45 mouse cellular contexts compared by ENCODE assay signal in genomic region chr7:135221475-135221874, GRCm38 (mm10). TPM values are rescaled to one million over a fixed set of nuclear protein-coding genes. Genes with fewer than 3 reads are reported as not detected.
"Had no signal": no experiment of that assay in that cellular context is flagged by ENCODE, and none has a peak within 500 bp of the region (broad histone marks: within the 10 kb centered on the region; RNA-seq: fewer than 3 reads in every experiment).

No protein-coding gene starts in this region.

- H3K27me3 ChIP-seq: limb, embryonic 12.5 days; limb, embryonic 13.5 days; limb, embryonic 15.5 days; liver, embryonic 12.5 days; liver, embryonic 13.5 days; liver, embryonic 15.5 days; lung, embryonic 15.5 days; midbrain, embryonic 12.5 days; midbrain, embryonic 13.5 days; midbrain, embryonic 15.5 days; neural tube, embryonic 12.5 days had no signal

- H3K27ac ChIP-seq: limb, embryonic 10.5 days; limb, embryonic 12.5 days; limb, embryonic 13.5 days; limb, embryonic 15.5 days; liver, embryonic 12.5 days; liver, embryonic 13.5 days; liver, embryonic 14.5 days; liver, embryonic 15.5 days; lung, embryonic 15.5 days; macrophage; midbrain, embryonic 10.5 days; midbrain, embryonic 12.5 days; midbrain, embryonic 13.5 days; midbrain, embryonic 15.5 days; neural tube, embryonic 12.5 days had no signal

- H3K9ac ChIP-seq: limb, embryonic 12.5 days; limb, embryonic 13.5 days; limb, embryonic 15.5 days; liver, embryonic 12.5 days; liver, embryonic 13.5 days; liver, embryonic 14.5 days; liver, embryonic 15.5 days; liver, postnatal 0 days; lung, embryonic 14.5 days; lung, embryonic 15.5 days; midbrain, embryonic 12.5 days; midbrain, embryonic 13.5 days; midbrain, embryonic 15.5 days; neural tube, embryonic 12.5 days had no signal

- H3K4me3 ChIP-seq: limb, embryonic 10.5 days; limb, embryonic 12.5 days; limb, embryonic 13.5 days; limb, embryonic 15.5 days; liver, embryonic 12.5 days; liver, embryonic 13.5 days; liver, embryonic 15.5 days; lung, embryonic 15.5 days; megakaryocyte, embryonic 14.5 days; midbrain, embryonic 10.5 days; midbrain, embryonic 12.5 days; midbrain, embryonic 13.5 days; midbrain, embryonic 15.5 days; myocyte; neural tube, embryonic 12.5 days had no signal

- H3K4me2 ChIP-seq: limb, embryonic 12.5 days; limb, embryonic 13.5 days; limb, embryonic 15.5 days; liver, embryonic 11.5 days; liver, embryonic 12.5 days; liver, embryonic 13.5 days; liver, embryonic 15.5 days; lung, embryonic 14.5 days; lung, embryonic 15.5 days; midbrain, embryonic 11.5 days; midbrain, embryonic 12.5 days; midbrain, embryonic 13.5 days; midbrain, embryonic 15.5 days; neural tube, embryonic 12.5 days had no signal

- ATAC-seq: liver, embryonic 12.5 days; liver, postnatal 0 days; lung, postnatal 0 days; midbrain, embryonic 13.5 days; midbrain, embryonic 15.5 days; midbrain, embryonic 16.5 days had no signal

- H3K9me3 ChIP-seq: limb, embryonic 10.5 days; limb, embryonic 12.5 days; limb, embryonic 13.5 days; limb, embryonic 15.5 days; liver, embryonic 12.5 days; liver, embryonic 13.5 days; liver, embryonic 15.5 days; lung, embryonic 15.5 days; midbrain, embryonic 10.5 days; midbrain, embryonic 12.5 days; midbrain, embryonic 13.5 days; midbrain, embryonic 15.5 days had no signal

- DNase-seq: left cerebral cortex, postnatal 4 days; liver; liver, embryonic 13.5 days; liver, postnatal 0 days; lung, adult 18-20 months; lung, adult 2 months; lung, embryonic 14.5 days; lung, postnatal 10 days; lung, postnatal 14 days; lung, postnatal 36 days; lung, postnatal 4 days; midbrain, embryonic 14.5 days had no signal

- H3K4me1 ChIP-seq: limb, embryonic 10.5 days; limb, embryonic 12.5 days; limb, embryonic 13.5 days; limb, embryonic 15.5 days; liver, embryonic 12.5 days; liver, embryonic 13.5 days; liver, embryonic 15.5 days; lung, embryonic 15.5 days; megakaryocyte, embryonic 14.5 days; midbrain, embryonic 10.5 days; midbrain, embryonic 12.5 days; midbrain, embryonic 13.5 days; midbrain, embryonic 15.5 days; neural tube, embryonic 12.5 days had no signal

- H3K36me3 ChIP-seq: limb, embryonic 10.5 days; limb, embryonic 12.5 days; limb, embryonic 13.5 days; limb, embryonic 15.5 days; liver, embryonic 12.5 days; liver, embryonic 13.5 days; liver, embryonic 15.5 days; lung, embryonic 15.5 days; midbrain, embryonic 10.5 days; midbrain, embryonic 12.5 days; midbrain, embryonic 13.5 days; midbrain, embryonic 15.5 days; neural tube, embryonic 12.5 days had no signal

RNA-seq across cellular contexts. Expression of gene Nps, which starts 37.0 kb away (rescaled TPM):
- total RNA-seq: left cerebral cortex, postnatal 14 days; left cerebral cortex, postnatal 25 days; left cerebral cortex, postnatal 36 days; left cerebral cortex, postnatal 4 days; liver, adult 2 months; megakaryocyte progenitor cell, adult 5-6 weeks; megakaryocyte, adult 5-6 weeks; megakaryocyte-erythroid progenitor cell, adult 5-6 weeks; midbrain, postnatal 0 days; monocyte, adult 5-6 weeks had no signal
- polyA plus RNA-seq: limb, embryonic 10.5 days; limb, embryonic 11.5 days; liver, adult 2 months; liver, embryonic 11.5 days; liver, embryonic 12.5 days; liver, embryonic 13.5 days; liver, embryonic 14.5 days; liver, embryonic 15.5 days; liver, embryonic 16.5 days; lung, adult 2 months; lung, embryonic 14.5 days; lung, embryonic 16.5 days; lung, postnatal 0 days; macrophage; midbrain, embryonic 10.5 days; midbrain, embryonic 11.5 days; midbrain, embryonic 12.5 days; midbrain, embryonic 13.5 days; midbrain, embryonic 14.5 days; midbrain, postnatal 0 days; neural tube, embryonic 11.5 days had no signal
